Mouse (Mus musculus): ENCODE data around the gene Mief1. TPM values are rescaled to one million over a fixed set of nuclear protein-coding genes. Genes with fewer than 3 reads are reported as not detected.
A peak's percentile ranks its signal among the peaks of the same experiment; 100 is the strongest.

The Mief1 gene
- polyA plus RNA-seq, 1 experiment from 2014 or later = 38.5 TPM

- Histone ChIP-seq H3K36me3 (ENCODE audit: control insufficient read depth, insufficient read depth, low read length) (no peaks in the 10 kb centered on the region), H3K4me3 (ENCODE audit: low read depth, low read length) (no peak overlapping the region), H3K27ac (ENCODE audit: low read depth, low read length) (no peak overlapping the region), H3K9me3 (ENCODE audit: control insufficient read depth, low read length) (no peaks in the 10 kb centered on the region), H3K9ac (ENCODE audit: low read depth, low read length) (no peak overlapping the region), H3K4me1 (replicated peaks; ENCODE audit: control insufficient read depth, insufficient read depth, low read length) (peaks cover 5% of the 10 kb centered on the region; the same call in 1 of the 2 replicates), H3K27me3 (ENCODE audit: control insufficient read depth, insufficient read depth, low read length) (peaks cover 2% of the 10 kb centered on the region; the same call in 1 of the 2 replicates), H3K4me2 (replicated peaks; ENCODE audit: low read depth, low read length) (no peak overlapping the region)
- WGBS = 25% methylated on average over 6 of the region's 6 CpGs
- no peak for ATAC-seq (ENCODE audit: low FRiP score)
- DNase-seq (ENCODE audit: low spot score) = peak; percentile 79
These were observed 46.8 kb downstream of the Mief1 start for GRCm38 (mm10) chr15:80280646-80281045.

- WGBS = under 1% methylated on average over 50 of the region's 50 CpGs
- ATAC-seq (ENCODE audit: low FRiP score) = no peak; the same call in 1 of the 2 replicates
These were observed 53.1 kb downstream of the Mief1 start, which contains the start of gene Cacna1i for GRCm38 (mm10) chr15:80286851-80287415. Gene Cacna1i (plus strand): TSS chr15:80287238.

GRCm38 (mm10) chr15:80288036-80288435 is 54.2 kb downstream of the Mief1 start:
- no peak for ATAC-seq (ENCODE audit: low FRiP score)
- Histone ChIP-seq H3K9me3 (ENCODE audit: control insufficient read depth, low read length) (no peaks in the 10 kb centered on the region), H3K27me3 (ENCODE audit: control insufficient read depth, insufficient read depth, low read length) (peaks cover 41% of the 10 kb centered on the region), H3K4me2 (replicated peaks; ENCODE audit: low read depth, low read length) (peak overlapping the region; percentile 94), H3K27ac (ENCODE audit: low read depth, low read length) (no peak overlapping the region), H3K4me1 (replicated peaks; ENCODE audit: control insufficient read depth, insufficient read depth, low read length) (no peaks in the 10 kb centered on the region), H3K9ac (ENCODE audit: low read depth, low read length) (no peak overlapping the region; the same call in 1 of the 2 replicates), H3K36me3 (ENCODE audit: control insufficient read depth, insufficient read depth, low read length) (no peaks in the 10 kb centered on the region), H3K4me3 (ENCODE audit: low read depth, low read length) (peak overlapping the region; percentile 44)
- WGBS = under 1% methylated on average over 23 of the region's 23 CpGs
- peak; percentile 51 for DNase-seq (ENCODE audit: low spot score)

More at GRCm38 (mm10) chr15:80286851-80287415, 53.1 kb downstream of the Mief1 start, which contains the start of gene Cacna1i:
- Histone ChIP-seq H3K4me1 (replicated peaks; ENCODE audit: control insufficient read depth, insufficient read depth, low read length) (no peaks in the 10 kb centered on the region), H3K4me3 (ENCODE audit: low read depth, low read length) (peak within 1 kb of the TSS; percentile 44), H3K27ac (ENCODE audit: low read depth, low read length) (no peak within 1 kb of the TSS), H3K4me2 (replicated peaks; ENCODE audit: low read depth, low read length) (peak within 1 kb of the TSS; percentile 94), H3K27me3 (ENCODE audit: control insufficient read depth, insufficient read depth, low read length) (peaks cover 41% of the 10 kb centered on the region), H3K9ac (ENCODE audit: low read depth, low read length) (peak within 1 kb of the TSS; percentile 47; the same call in 1 of the 2 replicates), H3K36me3 (ENCODE audit: control insufficient read depth, insufficient read depth, low read length) (no peaks in the 10 kb centered on the region), H3K9me3 (ENCODE audit: control insufficient read depth, low read length) (no peaks in the 10 kb centered on the region)
- peak; percentile 51 for DNase-seq (ENCODE audit: low spot score)

GRCm38 (mm10) chr15:80289436-80289835 is 55.6 kb downstream of the Mief1 start:
- DNase-seq (ENCODE audit: low spot score) (peak; percentile 82), ATAC-seq (ENCODE audit: low FRiP score) (no peak)
- H3K9ac ChIP-seq (ENCODE audit: low read depth, low read length) = no peak overlapping the region
- H3K4me2 ChIP-seq (replicated peaks; ENCODE audit: low read depth, low read length) = no peak overlapping the region
- no peaks in the 10 kb centered on the region for H3K36me3 ChIP-seq (ENCODE audit: control insufficient read depth, insufficient read depth, low read length)
- no peak overlapping the region for H3K4me3 ChIP-seq (ENCODE audit: low read depth, low read length)
- H3K27me3 ChIP-seq (ENCODE audit: control insufficient read depth, insufficient read depth, low read length) = peaks cover 41% of the 10 kb centered on the region
- H3K9me3 ChIP-seq (ENCODE audit: control insufficient read depth, low read length) = no peaks in the 10 kb centered on the region
- H3K27ac ChIP-seq (ENCODE audit: low read depth, low read length) = no peak overlapping the region
- H3K4me1 ChIP-seq (replicated peaks; ENCODE audit: control insufficient read depth, insufficient read depth, low read length) = no peaks in the 10 kb centered on the region
- WGBS = 6% methylated on average over 10 of the region's 10 CpGs

- DNase-seq (ENCODE audit: low spot score) (no peak), ATAC-seq (ENCODE audit: low FRiP score) (no peak)
- Histone ChIP-seq H3K4me1 (replicated peaks; ENCODE audit: control insufficient read depth, insufficient read depth, low read length) (no peaks in the 10 kb centered on the region), H3K9me3 (ENCODE audit: control insufficient read depth, low read length) (no peaks in the 10 kb centered on the region), H3K27ac (ENCODE audit: low read depth, low read length) (no peak overlapping the region), H3K36me3 (ENCODE audit: control insufficient read depth, insufficient read depth, low read length) (no peaks in the 10 kb centered on the region), H3K9ac (ENCODE audit: low read depth, low read length) (no peak overlapping the region), H3K4me2 (replicated peaks; ENCODE audit: low read depth, low read length) (no peak overlapping the region), H3K27me3 (ENCODE audit: control insufficient read depth, insufficient read depth, low read length) (no peaks in the 10 kb centered on the region), H3K4me3 (ENCODE audit: low read depth, low read length) (no peak overlapping the region)
- 92% methylated on average over 1 of the region's 1 CpGs for whole genome bisulfite sequencing
These were observed 63.3 kb downstream of the Mief1 start for GRCm38 (mm10) chr15:80297146-80297545.

Other genes starting within 250 kb of the Mief1 start
- gene Pdgfb, start 219.0 kb upstream of the Mief1 start, polyA plus RNA-seq (2014; fragmentation: Nextera tagmentation; extraction: Ambion mirVana) = 1.9 and 2.2 TPM in 2 replicates
- gene Syngr1, start 142.7 kb upstream of the Mief1 start, polyA plus RNA-seq (2014; fragmentation: Nextera tagmentation; extraction: Ambion mirVana) = 7.3 and 8.9 TPM in 2 replicates
- 1,014 and 1,045 TPM in 2 replicates for gene Rpl3, start 142.2 kb upstream of the Mief1 start, polyA plus RNA-seq (2014; fragmentation: Nextera tagmentation; extraction: Ambion mirVana)
- gene Tab1, start 100.9 kb upstream of the Mief1 start, polyA plus RNA-seq (2014; fragmentation: Nextera tagmentation; extraction: Ambion mirVana) = 21.6 and 24.7 TPM in 2 replicates
- gene Mgat3, start 60.3 kb upstream of the Mief1 start, polyA plus RNA-seq (2014; fragmentation: Nextera tagmentation; extraction: Ambion mirVana) = 9.6 and 9.8 TPM in 2 replicates
- gene AC140267.1, start 1.8 kb downstream of the Mief1 start, polyA plus RNA-seq (2014; fragmentation: Nextera tagmentation; extraction: Ambion mirVana) = not detected in 2 replicates
- gene Atf4, start 21.2 kb downstream of the Mief1 start, polyA plus RNA-seq (2014; fragmentation: Nextera tagmentation; extraction: Ambion mirVana) = 140 and 145 TPM in 2 replicates
- 68.0 and 71.4 TPM in 2 replicates for gene Rps19bp1, start 30.3 kb downstream of the Mief1 start, polyA plus RNA-seq (2014; fragmentation: Nextera tagmentation; extraction: Ambion mirVana)
- gene Cacna1i, start 53.2 kb downstream of the Mief1 start, polyA plus RNA-seq (2014; fragmentation: Nextera tagmentation; extraction: Ambion mirVana) = 0.14 and 0.74 TPM in 2 replicates

Measured in hindbrain, embryonic 11.5 days (tissue).